Mouse (Mus musculus) duodenum, adult 2 months (tissue): ENCODE data around the gene Rab33b. TPM values are rescaled to one million over a fixed set of nuclear protein-coding genes. Genes with fewer than 3 reads are reported as not detected.

Source experiments
- polyA plus RNA-seq: library from polyadenylated mRNA; depleted of rRNA; stranded (reverse); fragments of >200 nt; gene quantifications from 2 replicates; pipeline ENCODE4 v1.2.3, GENCODE M21; 2012; ENCODE audit warnings: low replicate concordance; rRNA removed

Rab33b gene
- 3.9 and 5.0 TPM in 2 replicates for polyA plus RNA-seq

DNA sequence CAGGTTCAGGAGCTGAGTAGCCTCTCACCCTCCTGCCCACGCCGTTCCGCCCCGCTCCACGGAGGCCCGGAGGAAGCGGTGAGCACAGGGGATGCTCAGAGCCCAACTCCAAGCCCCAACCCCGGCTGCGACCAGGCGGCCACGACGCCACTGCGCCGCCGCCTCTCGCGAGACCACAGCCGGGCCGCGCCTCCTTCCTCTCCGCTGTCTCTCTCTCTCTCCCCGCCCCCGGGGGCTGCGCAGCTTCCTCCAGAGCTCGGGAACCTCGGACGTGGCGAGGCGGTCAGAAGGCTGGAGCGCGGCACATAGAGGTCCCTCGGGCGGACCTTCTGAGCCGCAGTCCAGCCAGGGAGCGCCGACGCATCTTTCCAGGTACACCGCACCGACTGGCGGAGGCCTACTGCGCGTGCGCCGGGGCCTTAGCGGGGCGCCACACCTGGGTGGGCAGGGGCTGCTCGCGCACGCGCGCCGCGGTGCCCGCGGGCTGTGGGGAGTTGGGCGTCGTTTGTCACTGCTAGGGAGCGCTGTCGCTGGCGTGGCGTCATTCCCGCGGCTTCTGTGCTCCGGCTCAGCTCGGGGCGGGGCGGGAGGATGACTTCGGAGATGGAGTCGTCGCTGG, at the start of gene Rab33b:
Gene Rab33b, plus strand, starts transcription at position 180 of the 619 bp plus-strand sequence.

Other genes with a start within 250 kb of the Rab33b start
- 16.7 and 17.4 TPM in 2 replicates for gene Elf2, start 143.3 kb upstream of the Rab33b start, polyA plus RNA-seq
- 0.54 and 0.56 TPM in 2 replicates for gene Mgarp, start 87.2 kb upstream of the Rab33b start, polyA plus RNA-seq
- 233 and 237 TPM in 2 replicates for gene Ndufc1, start 74.9 kb upstream of the Rab33b start, polyA plus RNA-seq
- 0.26 and 0.29 TPM in 2 replicates for gene Naa15, start 68.8 kb upstream of the Rab33b start, polyA plus RNA-seq
- gene Setd7, start 77.0 kb downstream of the Rab33b start, polyA plus RNA-seq, result 4.2 and 7.0 TPM in 2 replicates
- 21.0 and 22.9 TPM in 2 replicates for gene Mgst2, start 176.4 kb downstream of the Rab33b start, polyA plus RNA-seq